Mouse (Mus musculus) spleen, postnatal 36 days (tissue): Measurements from ENCODE around the gene Becn1.

Experiments
- DNase-seq, 2 experiments: peaks; one replicate each; pipeline ENCODE4 v3.0.0; 2022; ENCODE audit warnings: low spot score in 2 of 2, mixed read lengths in 1 of 2

Becn1 gene

GRCm38 (mm10) chr11:101245071-101245470 lies 57.0 kb downstream of the Becn1 start:
- no peak for DNase-seq

GRCm38 (mm10) chr11:101238071-101238647 lies 63.9 kb downstream of the Becn1 start:
- DNase-seq, result no peak

DNA sequence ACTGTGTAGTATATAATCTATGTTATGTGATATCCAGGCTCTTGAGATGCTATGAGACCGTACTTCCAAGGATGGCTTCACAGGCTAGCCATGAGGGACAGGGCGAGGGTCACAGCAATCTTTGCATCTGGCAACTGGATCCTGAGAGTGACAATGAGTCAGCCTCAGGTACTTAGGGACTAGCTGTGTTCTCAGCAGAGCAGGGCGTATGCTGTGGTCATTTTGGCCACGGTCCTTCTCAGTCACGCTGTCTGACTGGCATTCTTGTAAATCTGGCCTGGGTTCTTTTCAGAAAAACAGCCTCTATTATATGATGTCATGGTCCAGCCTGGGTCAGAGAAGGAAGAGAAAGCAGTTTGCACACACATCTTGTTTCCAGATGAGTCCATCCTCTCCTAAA lies 65.3 kb downstream of the Becn1 start:
- DNase-seq, result no peak
